Mouse (Mus musculus): Measurements from ENCODE around the gene Vmn1r188. TPM values are rescaled to one million over a fixed set of nuclear protein-coding genes. Genes with fewer than 3 reads are reported as not detected.
A peak's percentile ranks its signal among the peaks of the same experiment; 100 is the strongest.
"Not testable (repeated sequence)": the region's sequence is repeated elsewhere in the genome, so short reads cannot be mapped to it uniquely, and the experiment has no call there.

The Vmn1r188 gene
- polyA plus RNA-seq, 1 experiment from 2014 or later = not detected

GRCm38 (mm10) chr13:22041651-22042567, 42.3 kb upstream of the Vmn1r188 start:
- H3K9ac ChIP-seq = peak overlapping the region; percentile 49
- peaks cover 21% of the 10 kb centered on the region for H3K4me1 ChIP-seq
- no peak for ATAC-seq (replicated peaks; ENCODE audit: low FRiP score)
- H3K4me2 ChIP-seq = peak overlapping the region; percentile 68
- peak overlapping the region; percentile 44 for H3K4me3 ChIP-seq (replicated peaks)
- WGBS = 4% methylated on average over 13 of the region's 13 CpGs
- H3K36me3 ChIP-seq = no peaks in the 10 kb centered on the region
- H3K27ac ChIP-seq = peak overlapping the region; percentile 98
- no peaks in the 10 kb centered on the region for H3K9me3 ChIP-seq (replicated peaks)
- no peaks in the 10 kb centered on the region for H3K27me3 ChIP-seq

- Histone ChIP-seq H3K4me3 (replicated peaks) (peak within 1 kb of the TSS; percentile 44), H3K4me2 (peak within 1 kb of the TSS; percentile 68), H3K4me1 (peaks cover 18% of the 10 kb centered on the region), H3K27ac (peak within 1 kb of the TSS; percentile 98), H3K9ac (peak within 1 kb of the TSS; percentile 60)
- not testable (repeated sequence) for H3K27me3 ChIP-seq; H3K36me3 ChIP-seq; H3K9me3 ChIP-seq (replicated peaks)
- ATAC-seq (replicated peaks; ENCODE audit: low FRiP score) = peak; percentile 93
- WGBS = under 1% methylated on average over 45 of the region's 80 CpGs
Measured at GRCm38 (mm10) chr13:22042568-22043502, 41.4 kb upstream of the Vmn1r188 start, which contains the start of the genes Hist1h2ag and Hist1h2bj. Gene Hist1h2ag (minus strand): TSS chr13:22042944. Gene Hist1h2bj (plus strand): TSS chr13:22043214.

DNA sequence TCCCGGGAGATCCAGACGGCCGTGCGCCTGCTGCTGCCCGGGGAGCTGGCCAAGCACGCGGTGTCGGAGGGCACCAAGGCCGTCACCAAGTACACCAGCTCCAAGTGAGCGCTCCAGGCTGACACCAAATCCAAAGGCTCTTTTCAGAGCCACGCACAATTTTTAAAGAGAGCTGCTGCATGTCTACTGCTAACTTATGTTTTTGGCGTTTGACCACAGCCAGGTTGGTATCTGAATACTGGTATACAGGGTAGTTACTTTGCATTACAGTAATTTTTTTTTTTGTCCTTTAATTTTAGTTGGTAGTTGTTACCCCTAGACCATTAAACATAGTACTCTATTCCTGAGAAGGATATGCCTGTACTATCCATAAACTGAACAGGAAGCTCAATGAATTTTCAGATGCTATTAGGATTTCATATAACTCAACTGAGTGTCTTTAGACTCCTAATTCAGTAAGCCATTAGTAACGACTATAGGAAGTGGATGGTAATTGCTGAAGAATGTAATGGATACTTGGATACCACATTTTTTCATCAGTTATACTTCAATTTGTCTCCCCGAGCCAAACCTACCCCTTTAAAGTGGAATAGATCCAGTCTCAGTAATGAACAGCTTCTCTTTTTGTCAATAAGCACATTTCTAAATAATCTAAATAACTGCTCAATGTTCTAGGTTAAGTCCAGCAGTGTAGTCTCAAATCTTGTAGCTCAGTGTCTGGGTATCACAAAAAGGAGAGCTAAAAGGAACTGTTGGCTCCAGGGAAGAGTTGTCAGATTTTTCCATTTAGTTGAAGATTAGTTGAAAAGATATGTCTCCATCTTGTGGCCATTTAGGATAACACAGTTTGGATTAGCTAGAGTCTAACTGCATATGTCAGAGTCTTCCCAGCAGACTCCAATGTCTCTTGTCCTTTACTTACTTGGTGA, 40.5 kb upstream of the Vmn1r188 start:
- H3K9ac ChIP-seq = peak overlapping the region; percentile 60
- no peaks in the 10 kb centered on the region for H3K27me3 ChIP-seq
- peak overlapping the region; percentile 89 for H3K27ac ChIP-seq
- peak overlapping the region; percentile 44 for H3K4me3 ChIP-seq (replicated peaks)
- peak overlapping the region; percentile 61 for H3K4me2 ChIP-seq
- H3K9me3 ChIP-seq (replicated peaks) = no peaks in the 10 kb centered on the region
- peaks cover 18% of the 10 kb centered on the region for H3K4me1 ChIP-seq
- 1% methylated on average over 13 of the region's 14 CpGs for WGBS
- no peaks in the 10 kb centered on the region for H3K36me3 ChIP-seq
- ATAC-seq (replicated peaks; ENCODE audit: low FRiP score) = peak; percentile 12

- 89% methylated on average over 6 of the region's 6 CpGs for WGBS
- peak overlapping the region; percentile 89; the same call in 1 of the 2 replicates for H3K27ac ChIP-seq
- H3K9ac ChIP-seq = no peak overlapping the region
- peak overlapping the region; percentile 44 for H3K4me3 ChIP-seq (replicated peaks)
- no peak for ATAC-seq (replicated peaks; ENCODE audit: low FRiP score)
- peaks cover 18% of the 10 kb centered on the region for H3K4me1 ChIP-seq
- peak overlapping the region; percentile 61 for H3K4me2 ChIP-seq
- no peaks in the 10 kb centered on the region for H3K36me3 ChIP-seq
- H3K27me3 ChIP-seq = no peaks in the 10 kb centered on the region
- H3K9me3 ChIP-seq (replicated peaks) = no peaks in the 10 kb centered on the region
Measured at GRCm38 (mm10) chr13:22044432-22045155, 39.6 kb upstream of the Vmn1r188 start.

- no peaks in the 10 kb centered on the region for H3K27me3 ChIP-seq
- H3K9ac ChIP-seq = no peak overlapping the region
- 49% methylated on average over 2 of the region's 2 CpGs for WGBS
- H3K4me2 ChIP-seq = no peak overlapping the region
- no peak overlapping the region for H3K27ac ChIP-seq
- no peaks in the 10 kb centered on the region for H3K36me3 ChIP-seq
- H3K4me1 ChIP-seq = peaks cover 17% of the 10 kb centered on the region
- ATAC-seq (replicated peaks; ENCODE audit: low FRiP score) = no peak
- no peaks in the 10 kb centered on the region for H3K9me3 ChIP-seq (replicated peaks)
- H3K4me3 ChIP-seq (replicated peaks) = no peak overlapping the region
Measured at GRCm38 (mm10) chr13:22045311-22045710, 38.9 kb upstream of the Vmn1r188 start.

- no peak for ATAC-seq (replicated peaks; ENCODE audit: low FRiP score)
- Histone ChIP-seq H3K27ac (no peak overlapping the region), H3K36me3 (no peaks in the 10 kb centered on the region)
Measured at GRCm38 (mm10) chr13:22049041-22049440, 35.2 kb upstream of the Vmn1r188 start.

DNA sequence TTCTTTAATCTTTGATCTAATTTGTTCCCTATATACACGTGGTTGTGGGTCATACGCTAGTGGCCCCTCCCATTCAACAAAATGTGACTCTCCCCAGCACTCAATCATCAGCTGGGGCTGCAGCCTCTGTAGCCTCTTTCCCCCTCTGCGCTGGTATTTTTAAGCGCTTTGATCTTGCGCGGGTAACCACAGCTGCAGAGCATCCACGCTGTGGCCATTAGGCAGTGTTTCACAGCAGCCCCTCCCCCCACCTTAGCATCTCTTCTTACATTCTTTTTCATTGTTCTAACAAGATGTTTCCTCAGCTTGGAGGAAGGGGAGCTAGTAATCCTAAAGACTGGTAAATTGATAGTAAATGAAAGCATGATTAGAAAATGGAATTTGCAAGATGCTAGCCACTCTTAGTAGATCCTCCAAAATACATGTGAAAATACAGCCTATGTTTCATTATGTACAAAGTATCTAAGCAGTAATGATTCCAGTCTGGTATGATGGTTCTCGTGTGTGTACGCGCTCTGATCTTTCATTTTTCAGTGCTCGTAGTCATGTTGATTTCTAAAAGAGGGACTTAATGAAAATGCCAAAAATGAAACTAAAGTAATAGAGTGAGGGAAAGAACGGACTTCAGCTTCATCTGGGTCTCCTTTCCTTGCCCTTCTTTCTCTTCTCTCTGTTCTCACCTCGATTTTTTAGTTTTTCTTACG, 34.4 kb upstream of the Vmn1r188 start:
- peak overlapping the region; percentile 19; the same call in 1 of the 2 replicates for H3K9ac ChIP-seq
- ATAC-seq (replicated peaks; ENCODE audit: low FRiP score) = peak; percentile 24; the same call in 1 of the 2 replicates
- under 1% methylated on average over 14 of the region's 14 CpGs for WGBS

More at GRCm38 (mm10) chr13:22049041-22049440, 35.2 kb upstream of the Vmn1r188 start:
- no peak overlapping the region for H3K4me3 ChIP-seq (replicated peaks)
- no peaks in the 10 kb centered on the region for H3K27me3 ChIP-seq
- WGBS = 83% methylated on average over 2 of the region's 2 CpGs
- no peak overlapping the region for H3K4me2 ChIP-seq
- H3K9ac ChIP-seq = no peak overlapping the region
- peaks cover 8% of the 10 kb centered on the region for H3K4me1 ChIP-seq
- H3K9me3 ChIP-seq (replicated peaks) = no peaks in the 10 kb centered on the region

GRCm38 (mm10) chr13:22050591-22051522, 33.4 kb upstream of the Vmn1r188 start:
- Histone ChIP-seq H3K27me3 (no peaks in the 10 kb centered on the region), H3K36me3 (no peaks in the 10 kb centered on the region), H3K4me3 (replicated peaks) (peak overlapping the region; percentile 59), H3K4me1 (peaks cover 2% of the 10 kb centered on the region; the same call in 1 of the 2 replicates), H3K27ac (peak overlapping the region; percentile 93), H3K4me2 (peak overlapping the region; percentile 69), H3K9ac (peak overlapping the region; percentile 60), H3K9me3 (replicated peaks) (no peaks in the 10 kb centered on the region)
- under 1% methylated on average over 52 of the region's 52 CpGs for WGBS
- ATAC-seq (replicated peaks; ENCODE audit: low FRiP score) = peak; percentile 96

More for the DNA sequence above, 34.4 kb upstream of the Vmn1r188 start:
- Histone ChIP-seq H3K27me3 (no peaks in the 10 kb centered on the region), H3K4me3 (replicated peaks) (peak overlapping the region; percentile 59), H3K27ac (peak overlapping the region; percentile 93), H3K4me1 (peaks cover 2% of the 10 kb centered on the region; the same call in 1 of the 2 replicates), H3K4me2 (peak overlapping the region; percentile 69), H3K9me3 (replicated peaks) (no peaks in the 10 kb centered on the region), H3K36me3 (no peaks in the 10 kb centered on the region)

GRCm38 (mm10) chr13:22051523-22051859, 32.7 kb upstream of the Vmn1r188 start:
- Histone ChIP-seq H3K36me3 (no peaks in the 10 kb centered on the region), H3K4me3 (replicated peaks) (peak overlapping the region; percentile 59), H3K27ac (peak overlapping the region; percentile 93), H3K9me3 (replicated peaks) (no peaks in the 10 kb centered on the region), H3K4me1 (peaks cover 2% of the 10 kb centered on the region; the same call in 1 of the 2 replicates), H3K27me3 (no peaks in the 10 kb centered on the region), H3K4me2 (peak overlapping the region; percentile 69), H3K9ac (peak overlapping the region; percentile 60)
- no peak for ATAC-seq (replicated peaks; ENCODE audit: low FRiP score)
- WGBS = 11% methylated on average over 5 of the region's 5 CpGs
